Mouse (Mus musculus) spleen, adult 2 months (tissue): Measurements from ENCODE around the gene Zfp85. TPM values are rescaled to one million over a fixed set of nuclear protein-coding genes. Genes with fewer than 3 reads are reported as not detected.
"Not testable (repeated sequence)": the region's sequence is repeated elsewhere in the genome, so short reads cannot be mapped to it uniquely, and the experiment has no call there.

Experiments
- DNase-seq, 2 experiments: peaks; one replicate each; pipeline versions ENCODE4 v3.0.0 to v3.0.0-alpha.2; 2012 to 2021; ENCODE audit warnings: low spot score in 2 of 2, low read depth in 1 of 2
- H3K27ac ChIP-seq: fragments of 200-500 bp; 2 replicates; pipeline ENCODE4 v1.5.1; 2012; ENCODE audit warnings: low read length, inconsistent platforms; ENCODE audit not compliant: insufficient read depth
- H3K27me3 ChIP-seq: fragments of 200-500 bp; 2 replicates; pipeline ENCODE4 v1.6.1; 2012; ENCODE audit warnings: mild to moderate bottlenecking, moderate library complexity, low read length, inconsistent platforms; ENCODE audit not compliant: control insufficient read depth, insufficient read depth
- H3K36me3 ChIP-seq: fragments of 200-500 bp; 2 replicates; pipeline ENCODE4 v1.6.1; 2012; ENCODE audit warnings: mild to moderate bottlenecking, low read length, inconsistent platforms; ENCODE audit not compliant: control insufficient read depth, insufficient read depth
- H3K4me1 ChIP-seq: fragments of 200-500 bp; 2 replicates; pipeline ENCODE4 v1.6.1; 2011; ENCODE audit warnings: inconsistent platforms; ENCODE audit not compliant: control insufficient read depth, insufficient read depth, insufficient read length
- H3K4me3 ChIP-seq: fragments of 200-500 bp; 2 replicates; pipeline ENCODE4 v1.5.1; 2011; ENCODE audit warnings: mild to moderate bottlenecking, inconsistent platforms; ENCODE audit not compliant: insufficient read depth, insufficient read length; ENCODE audit errors: extremely low read depth
- CTCF ChIP-seq: fragments of 200-500 bp; IDR thresholded peaks from 2 replicates; pipeline ENCODE4 v1.5.1; 2011; ENCODE audit warnings: mild to moderate bottlenecking, inconsistent platforms; ENCODE audit not compliant: insufficient read depth, insufficient read length, insufficient replicate concordance; ENCODE audit errors: extremely low read depth
- POLR2A ChIP-seq: fragments of 200-500 bp; IDR thresholded peaks from 2 replicates; pipeline ENCODE4 v1.6.1; 2011; ENCODE audit warnings: low read depth, low read length, inconsistent platforms
- WGBS: fragments of 180-500 bp; shearing (Covaris S2); methylation state at CpG from one replicate; pipeline ENCODE4 v1.1.7; 2018; 5-methylcytosine and 5-hydroxymethylcytosine counted together
- polyA plus RNA-seq: library from polyadenylated mRNA; depleted of rRNA; stranded (reverse); fragments of >200 nt; gene quantifications from 2 replicates; pipeline ENCODE4 v1.2.3, GENCODE M21; 2012; rRNA removed

The Zfp85 gene
- 0.26 and 0.46 TPM in 2 replicates for polyA plus RNA-seq

- Histone ChIP-seq H3K4me3 (peak within 1 kb of the TSS; percentile 91), H3K36me3 (peaks cover 5% of the 10 kb centered on the region), H3K27me3 (no peaks in the 10 kb centered on the region), H3K27ac (peak within 1 kb of the TSS; percentile 81), H3K4me1 (no peaks in the 10 kb centered on the region)
- 6% methylated on average over 24 of the region's 24 CpGs for WGBS
- DNase-seq = peak; percentile 44 to 47
- TF ChIP-seq CTCF (no peak), POLR2A (no peak)
Measured at GRCm38 (mm10) chr13:67754333-67755306, at the start of gene Zfp85. TSS of gene Zfp85 (minus strand) at chr13:67755228.

GRCm38 (mm10) chr13:67799151-67799550 is 44.1 kb upstream of the Zfp85 start:
- 89% methylated on average over 3 of the region's 3 CpGs for WGBS
- not testable (repeated sequence) for DNase-seq, H3K27me3 ChIP-seq, H3K4me1 ChIP-seq, H3K36me3 ChIP-seq, H3K27ac ChIP-seq, H3K4me3 ChIP-seq

DNA sequence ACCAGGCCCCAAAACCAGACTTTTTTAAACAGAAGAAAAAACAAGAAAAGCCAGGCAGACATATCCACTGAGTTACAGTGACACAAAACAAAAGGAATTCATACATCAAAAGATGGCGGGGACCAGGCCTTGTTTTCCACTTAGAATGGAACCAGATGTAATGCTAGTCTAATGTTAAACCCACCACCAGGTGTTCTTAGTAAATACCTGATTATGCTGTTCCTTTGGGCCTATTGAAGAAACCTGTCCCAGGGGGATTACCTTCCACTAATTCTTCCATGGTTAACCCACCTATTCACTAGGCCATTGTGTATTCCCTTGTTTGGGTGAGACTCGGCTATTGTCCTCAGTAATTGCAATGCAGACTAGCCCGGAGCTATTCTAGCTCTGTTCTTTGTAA is 43.6 kb upstream of the Zfp85 start:
- no peaks in the 10 kb centered on the region for H3K27me3 ChIP-seq
- no peaks in the 10 kb centered on the region for H3K4me1 ChIP-seq
- TF ChIP-seq CTCF (no peak), POLR2A (no peak)
- no peak for DNase-seq
- 89% methylated on average over 3 of the region's 3 CpGs for WGBS
- H3K36me3 ChIP-seq = no peaks in the 10 kb centered on the region
- no peak overlapping the region for H3K4me3 ChIP-seq
- no peak overlapping the region for H3K27ac ChIP-seq

DNA sequence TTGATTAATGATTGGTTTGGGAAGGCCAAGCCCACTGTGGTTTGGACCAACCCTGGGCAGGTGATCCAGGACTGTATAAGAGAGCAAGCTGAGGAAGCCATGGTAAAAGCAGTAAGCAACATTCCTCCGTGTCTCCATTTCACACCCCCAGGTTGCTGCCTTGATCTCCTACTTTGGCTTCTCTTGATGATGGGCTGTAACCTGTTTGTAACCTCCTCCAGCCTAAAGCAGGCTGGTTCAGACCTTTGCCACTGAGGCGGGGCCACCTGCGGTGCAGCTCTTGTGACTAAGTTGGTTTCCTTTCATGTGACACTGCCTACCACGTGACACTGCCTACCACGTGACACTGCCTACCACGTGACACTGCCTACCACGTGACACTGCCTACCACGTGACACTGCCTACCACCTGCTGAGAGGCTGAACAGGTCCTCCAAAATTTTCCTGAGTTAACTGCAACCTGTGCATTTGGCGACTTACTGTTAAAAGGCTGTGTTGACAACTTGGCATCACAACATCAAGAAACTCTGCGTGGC is 37.0 kb upstream of the Zfp85 start:
- Histone ChIP-seq H3K4me1 (no peaks in the 10 kb centered on the region), H3K27me3 (no peaks in the 10 kb centered on the region), H3K27ac (no peak overlapping the region), H3K4me3 (no peak overlapping the region), H3K36me3 (no peaks in the 10 kb centered on the region)
- TF ChIP-seq CTCF (no peak), POLR2A (no peak)
- no peak for DNase-seq
- 93% methylated on average over 10 of the region's 10 CpGs for WGBS

GRCm38 (mm10) chr13:67779265-67780221 is 24.5 kb upstream of the Zfp85 start, which contains the start of gene Zfp493:
TSS of gene Zfp493 (plus strand) at chr13:67779693.
- TF ChIP-seq POLR2A (peak; percentile 32; the same call in 1 of the 2 replicates), CTCF (no peak)
- peak; percentile 44 to 54 for DNase-seq
- Histone ChIP-seq H3K27me3 (no peaks in the 10 kb centered on the region), H3K36me3 (0 out of 2 replicates have a peak, but pooled peaks cover 1% of the 10 kb centered on the region), H3K27ac (no peak within 1 kb of the TSS; the same call in 1 of the 2 replicates), H3K4me3 (peak within 1 kb of the TSS; percentile 95), H3K4me1 (peaks cover 3% of the 10 kb centered on the region; the same call in 1 of the 2 replicates)
- 8% methylated on average over 26 of the region's 26 CpGs for WGBS

GRCm38 (mm10) chr13:67763031-67763768 is 8.2 kb upstream of the Zfp85 start:
- Histone ChIP-seq H3K36me3 (no peaks in the 10 kb centered on the region), H3K27ac (no peak overlapping the region), H3K4me1 (no peaks in the 10 kb centered on the region), H3K27me3 (no peaks in the 10 kb centered on the region), H3K4me3 (no peak overlapping the region)
- no peak for DNase-seq
- TF ChIP-seq POLR2A = no peak
- no peak for TF ChIP-seq CTCF
- WGBS = 82% methylated on average over 2 of the region's 2 CpGs
